Mouse (Mus musculus) liver, postnatal 0 days (tissue): ENCODE measurements around the gene Bsx.

ENCODE experiments used
- CTCF ChIP-seq: sonication (generic); IDR thresholded peaks from 2 replicates; pipeline ENCODE4 v1.5.1; 2016; ENCODE audit warnings: antibody characterized with exemption, low read depth
- EP300 ChIP-seq: IDR thresholded peaks from 2 replicates; pipeline ENCODE4 v1.6.1; 2016; ENCODE audit warnings: antibody characterized with exemption, low read depth, mild to moderate bottlenecking

GRCm38 (mm10) chr9:40877881-40878235, 3.9 kb downstream of the Bsx start:
- TF ChIP-seq CTCF (no peak), EP300 (no peak)
